Mouse (Mus musculus): ENCODE results near the gene Pramef17. TPM values are rescaled to one million over a fixed set of nuclear protein-coding genes. Genes with fewer than 3 reads are reported as not detected.

The Pramef17 gene
- polyA plus RNA-seq, 1 experiment from 2014 or later = not detected

Other genes starting within 250 kb of the Pramef17 start
- gene Gm13023, start 205.0 kb downstream of the Pramef17 start, polyA plus RNA-seq (2015; fragmentation: Nextera tagmentation; extraction: Ambion mirVana) = not detected in 2 replicates
- gene Gm13084, start 178.3 kb downstream of the Pramef17 start, polyA plus RNA-seq (2015; fragmentation: Nextera tagmentation; extraction: Ambion mirVana) = not detected in 2 replicates
- gene Gm13103, start 147.9 kb downstream of the Pramef17 start, polyA plus RNA-seq (2015; fragmentation: Nextera tagmentation; extraction: Ambion mirVana) = not detected in 2 replicates
- not detected in 2 replicates for gene Pramef6, start 94.0 kb downstream of the Pramef17 start, polyA plus RNA-seq (2015; fragmentation: Nextera tagmentation; extraction: Ambion mirVana)
- gene Pramef25, start 43.4 kb downstream of the Pramef17 start, polyA plus RNA-seq (2015; fragmentation: Nextera tagmentation; extraction: Ambion mirVana) = not detected in 2 replicates
- gene Gm13101, start 27.4 kb downstream of the Pramef17 start, polyA plus RNA-seq (2015; fragmentation: Nextera tagmentation; extraction: Ambion mirVana) = not detected in 2 replicates
- gene Pramel4, start 64.8 kb upstream of the Pramef17 start, polyA plus RNA-seq (2015; fragmentation: Nextera tagmentation; extraction: Ambion mirVana) = not detected in 2 replicates
- gene Gm13102, start 112.1 kb upstream of the Pramef17 start, polyA plus RNA-seq (2015; fragmentation: Nextera tagmentation; extraction: Ambion mirVana) = not detected in 2 replicates
- not detected in 2 replicates for gene Oog3, start 168.3 kb upstream of the Pramef17 start, polyA plus RNA-seq (2015; fragmentation: Nextera tagmentation; extraction: Ambion mirVana)
- not detected in 2 replicates for gene Oog2, start 196.3 kb upstream of the Pramef17 start, polyA plus RNA-seq (2015; fragmentation: Nextera tagmentation; extraction: Ambion mirVana)
- gene C87977, start 218.9 kb upstream of the Pramef17 start, polyA plus RNA-seq (2015; fragmentation: Nextera tagmentation; extraction: Ambion mirVana) = not detected in 2 replicates

Measured in liver, postnatal 0 days (tissue).